Mouse (Mus musculus) heart, postnatal 36 days (tissue): ENCODE data around the gene Olfr1291-ps1. TPM values are rescaled to one million over a fixed set of nuclear protein-coding genes. Genes with fewer than 3 reads are reported as not detected.

Experiments
- DNase-seq, 2 experiments: peaks; one replicate each; pipeline ENCODE4 v3.0.0; 2021 to 2022
- intact Hi-C: fragments of 180-260 bp; cut with DNase I; formaldehyde crosslinking; loops from one replicate; pipeline ENCODE4 v1.15.1; 2025
- total RNA-seq, 2 experiments: library from RNA; stranded (reverse); gene quantifications; 2 replicates each; pipeline ENCODE4 v1.2.3; 2021

The Olfr1291-ps1 gene
- total RNA-seq = not detected

GRCm38 (mm10) chr2:111496880-111497279 is at the start of gene Olfr1291-ps1:
Gene Olfr1291-ps1, plus strand, starts transcription at chr2:111497180.
- no peak for DNase-seq
- intact Hi-C loops = no loop called here

- DNase-seq = no peak
- intact Hi-C loops = no loop called here
These were observed 48.1 kb upstream of the Olfr1291-ps1 start, which contains the start of gene Olfr1287 for GRCm38 (mm10) chr2:111448842-111449241. Gene Olfr1287, plus strand, starts transcription at chr2:111449142.

GRCm38 (mm10) chr2:111473801-111474200 is 23.2 kb upstream of the Olfr1291-ps1 start, which contains the start of gene Olfr1288:
Gene Olfr1288, plus strand, starts transcription at chr2:111474101.
- intact Hi-C loops = no loop called here
- no peak for DNase-seq

GRCm38 (mm10) chr2:111480519-111480918 is 16.5 kb upstream of the Olfr1291-ps1 start, which contains the start of gene Olfr1289:
Gene Olfr1289, plus strand, starts transcription at chr2:111480819.
- intact Hi-C loops = no loop called here
- DNase-seq = no peak

GRCm38 (mm10) chr2:111493729-111494128 is 3.3 kb upstream of the Olfr1291-ps1 start, which contains the start of gene Olfr1290:
Gene Olfr1290, minus strand, starts transcription at chr2:111493829.
- intact Hi-C loops = no loop called here
- no peak for DNase-seq

- intact Hi-C loops = no loop called here
- DNase-seq = no peak
These were observed 20.5 kb downstream of the Olfr1291-ps1 start for GRCm38 (mm10) chr2:111517451-111517850.

- DNase-seq = no peak
- intact Hi-C loops = no loop called here
These were observed 27.9 kb downstream of the Olfr1291-ps1 start, which contains the start of gene Olfr1293-ps for GRCm38 (mm10) chr2:111524903-111525302. Gene Olfr1293-ps, plus strand, starts transcription at chr2:111525203.

GRCm38 (mm10) chr2:111540191-111540590 is 43.2 kb downstream of the Olfr1291-ps1 start, which contains the start of gene Olfr1294:
Gene Olfr1294, minus strand, starts transcription at chr2:111540291.
- no peak for DNase-seq
- intact Hi-C loops = no loop called here

Other genes starting within 250 kb of the Olfr1291-ps1 start
- gene Olfr1276, start 242.7 kb upstream of the Olfr1291-ps1 start, total RNA-seq = not detected
- gene Olfr1277, start 223.1 kb upstream of the Olfr1291-ps1 start, total RNA-seq = not detected
- gene Olfr1278, start 207.0 kb upstream of the Olfr1291-ps1 start, total RNA-seq = not detected
- not detected for gene Olfr1279, start 196.5 kb upstream of the Olfr1291-ps1 start, total RNA-seq
- gene Olfr1280, start 183.2 kb upstream of the Olfr1291-ps1 start, total RNA-seq = not detected
- gene Olfr1281, start 170.7 kb upstream of the Olfr1291-ps1 start, total RNA-seq = not detected
- gene Olfr1282, start 161.1 kb upstream of the Olfr1291-ps1 start, total RNA-seq = not detected
- not detected for gene Olfr1283, start 130.4 kb upstream of the Olfr1291-ps1 start, total RNA-seq
- not detected for gene Olfr1284, start 121.7 kb upstream of the Olfr1291-ps1 start, total RNA-seq
- gene Olfr1286, start 74.1 kb upstream of the Olfr1291-ps1 start, total RNA-seq = not detected
- not detected for gene Olfr1287, start 48.0 kb upstream of the Olfr1291-ps1 start, total RNA-seq
- gene Olfr1288, start 23.1 kb upstream of the Olfr1291-ps1 start, total RNA-seq = not detected
- gene Olfr1289, start 16.4 kb upstream of the Olfr1291-ps1 start, total RNA-seq = not detected
- gene Olfr1290, start 3.4 kb upstream of the Olfr1291-ps1 start, total RNA-seq = not detected
- gene Olfr1293-ps, start 28.0 kb downstream of the Olfr1291-ps1 start, total RNA-seq = not detected
- not detected for gene Olfr1294, start 43.1 kb downstream of the Olfr1291-ps1 start, total RNA-seq
- not detected for gene Olfr1295, start 72.5 kb downstream of the Olfr1291-ps1 start, total RNA-seq
- gene Olfr1297, start 129.3 kb downstream of the Olfr1291-ps1 start, total RNA-seq = not detected
- not detected for gene Olfr1298, start 152.0 kb downstream of the Olfr1291-ps1 start, total RNA-seq
- not detected for gene Olfr1299, start 164.2 kb downstream of the Olfr1291-ps1 start, total RNA-seq